Mouse (Mus musculus): ENCODE data around the gene Carmil2. TPM values are rescaled to one million over a fixed set of nuclear protein-coding genes. Genes with fewer than 3 reads are reported as not detected.

Carmil2 gene
- polyA plus RNA-seq, 1 experiment from 2014 or later: 0.58 TPM

GRCm38 (mm10) chr8:105645205-105645604 lies 40.9 kb upstream of the Carmil2 start:
- Histone ChIP-seq H3K4me1 (replicated peaks; ENCODE audit: control insufficient read depth, insufficient read depth) (no peaks in the 10 kb centered on the region), H3K27ac (replicated peaks) (no peak overlapping the region), H3K4me3 (ENCODE audit: low read depth, low read length) (no peak overlapping the region), H3K4me2 (replicated peaks; ENCODE audit: low read depth) (no peak overlapping the region), H3K9me3 (ENCODE audit: control insufficient read depth, low read length) (no peaks in the 10 kb centered on the region), H3K27me3 (ENCODE audit: control insufficient read depth, insufficient read depth, low read length) (no peaks in the 10 kb centered on the region), H3K9ac (ENCODE audit: low read length) (no peak overlapping the region), H3K36me3 (ENCODE audit: control insufficient read depth, insufficient read depth, low read length) (peaks cover 3% of the 10 kb centered on the region; the same call in 1 of the 2 replicates)
- TF ChIP-seq CTCF (IDR thresholded peaks at IDR 0.05; ENCODE audit: low read depth) (no peak), EP300 (optimal IDR thresholded peaks at IDR 0.05) (no peak)
- 100% methylated on average over 1 of the region's 1 CpGs for WGBS
- DNase-seq (ENCODE audit: low spot score) (no peak), ATAC-seq (ENCODE audit: low FRiP score, low TSS enrichment) (no peak)

- Histone ChIP-seq H3K36me3 (ENCODE audit: control insufficient read depth, insufficient read depth, low read length) (peaks cover 2% of the 10 kb centered on the region), H3K9ac (ENCODE audit: low read length) (no peak overlapping the region), H3K27me3 (ENCODE audit: control insufficient read depth, insufficient read depth, low read length) (no peaks in the 10 kb centered on the region), H3K9me3 (ENCODE audit: control insufficient read depth, low read length) (no peaks in the 10 kb centered on the region), H3K4me2 (replicated peaks; ENCODE audit: low read depth) (no peak overlapping the region), H3K4me1 (replicated peaks; ENCODE audit: control insufficient read depth, insufficient read depth) (no peaks in the 10 kb centered on the region), H3K4me3 (ENCODE audit: low read depth, low read length) (no peak overlapping the region), H3K27ac (replicated peaks) (no peak overlapping the region)
- WGBS: 92% methylated on average over 1 of the region's 1 CpGs
- DNase-seq (ENCODE audit: low spot score) (no peak), ATAC-seq (ENCODE audit: low FRiP score, low TSS enrichment) (no peak)
- TF ChIP-seq EP300 (optimal IDR thresholded peaks at IDR 0.05) (no peak), CTCF (IDR thresholded peaks at IDR 0.05; ENCODE audit: low read depth) (no peak)
These were observed 37.1 kb upstream of the Carmil2 start for GRCm38 (mm10) chr8:105648929-105649328.

GRCm38 (mm10) chr8:105657641-105658040 lies 28.4 kb upstream of the Carmil2 start:
- no peak for DNase-seq (ENCODE audit: low spot score)
- H3K9ac ChIP-seq (ENCODE audit: low read length): no peak overlapping the region
- H3K27ac ChIP-seq (replicated peaks): no peak overlapping the region
- ATAC-seq (ENCODE audit: low FRiP score, low TSS enrichment): no peak
- H3K36me3 ChIP-seq (ENCODE audit: control insufficient read depth, insufficient read depth, low read length): peaks cover 2% of the 10 kb centered on the region
- H3K4me3 ChIP-seq (ENCODE audit: low read depth, low read length): no peak overlapping the region
- H3K4me1 ChIP-seq (replicated peaks; ENCODE audit: control insufficient read depth, insufficient read depth): no peaks in the 10 kb centered on the region
- H3K4me2 ChIP-seq (replicated peaks; ENCODE audit: low read depth): no peak overlapping the region
- no peaks in the 10 kb centered on the region for H3K9me3 ChIP-seq (ENCODE audit: control insufficient read depth, low read length)
- no peak for TF ChIP-seq EP300 (optimal IDR thresholded peaks at IDR 0.05)
- TF ChIP-seq CTCF (IDR thresholded peaks at IDR 0.05; ENCODE audit: low read depth): no peak
- H3K27me3 ChIP-seq (ENCODE audit: control insufficient read depth, insufficient read depth, low read length): no peaks in the 10 kb centered on the region

- Histone ChIP-seq H3K27ac (replicated peaks) (no peak overlapping the region), H3K4me2 (replicated peaks; ENCODE audit: low read depth) (no peak overlapping the region), H3K4me3 (ENCODE audit: low read depth, low read length) (no peak overlapping the region), H3K27me3 (ENCODE audit: control insufficient read depth, insufficient read depth, low read length) (no peaks in the 10 kb centered on the region), H3K9me3 (ENCODE audit: control insufficient read depth, low read length) (no peaks in the 10 kb centered on the region), H3K9ac (ENCODE audit: low read length) (no peak overlapping the region), H3K36me3 (ENCODE audit: control insufficient read depth, insufficient read depth, low read length) (peaks cover 12% of the 10 kb centered on the region), H3K4me1 (replicated peaks; ENCODE audit: control insufficient read depth, insufficient read depth) (no peaks in the 10 kb centered on the region)
- no peak for TF ChIP-seq EP300 (optimal IDR thresholded peaks at IDR 0.05)
- peak; percentile 69 for TF ChIP-seq CTCF (IDR thresholded peaks at IDR 0.05; ENCODE audit: low read depth)
- WGBS: 70% methylated on average over 3 of the region's 3 CpGs
- ATAC-seq (ENCODE audit: low FRiP score, low TSS enrichment) (no peak), DNase-seq (ENCODE audit: low spot score) (no peak)
These were observed 24.9 kb upstream of the Carmil2 start for GRCm38 (mm10) chr8:105661167-105661566.

GRCm38 (mm10) chr8:105677891-105678290 lies 8.2 kb upstream of the Carmil2 start:
- ATAC-seq (ENCODE audit: low FRiP score, low TSS enrichment) (no peak), DNase-seq (ENCODE audit: low spot score) (no peak)
- TF ChIP-seq EP300 (optimal IDR thresholded peaks at IDR 0.05): no peak
- TF ChIP-seq CTCF (IDR thresholded peaks at IDR 0.05; ENCODE audit: low read depth): peak; percentile 56

GRCm38 (mm10) chr8:105685325-105685724 lies 749 bp upstream of the Carmil2 start:
- Histone ChIP-seq H3K4me1 (replicated peaks; ENCODE audit: control insufficient read depth, insufficient read depth) (no peaks in the 10 kb centered on the region), H3K4me3 (ENCODE audit: low read depth, low read length) (no peak overlapping the region), H3K9ac (ENCODE audit: low read length) (no peak overlapping the region), H3K9me3 (ENCODE audit: control insufficient read depth, low read length) (no peaks in the 10 kb centered on the region), H3K4me2 (replicated peaks; ENCODE audit: low read depth) (no peak overlapping the region), H3K27ac (replicated peaks) (no peak overlapping the region), H3K36me3 (ENCODE audit: control insufficient read depth, insufficient read depth, low read length) (peaks cover 14% of the 10 kb centered on the region), H3K27me3 (ENCODE audit: control insufficient read depth, insufficient read depth, low read length) (no peaks in the 10 kb centered on the region)
- no peak for ATAC-seq (ENCODE audit: low FRiP score, low TSS enrichment)
- DNase-seq (ENCODE audit: low spot score): no peak
- TF ChIP-seq EP300 (optimal IDR thresholded peaks at IDR 0.05) (no peak), CTCF (IDR thresholded peaks at IDR 0.05; ENCODE audit: low read depth) (no peak)
- WGBS: 79% methylated on average over 7 of the region's 7 CpGs

More at GRCm38 (mm10) chr8:105677891-105678290, 8.2 kb upstream of the Carmil2 start:
- no peaks in the 10 kb centered on the region for H3K27me3 ChIP-seq (ENCODE audit: control insufficient read depth, insufficient read depth, low read length)
- H3K9ac ChIP-seq (ENCODE audit: low read length): no peak overlapping the region
- no peaks in the 10 kb centered on the region for H3K4me1 ChIP-seq (replicated peaks; ENCODE audit: control insufficient read depth, insufficient read depth)
- no peak overlapping the region for H3K4me3 ChIP-seq (ENCODE audit: low read depth, low read length)
- no peak overlapping the region for H3K27ac ChIP-seq (replicated peaks)
- H3K36me3 ChIP-seq (ENCODE audit: control insufficient read depth, insufficient read depth, low read length): peaks cover 31% of the 10 kb centered on the region
- WGBS: 59% methylated on average over 1 of the region's 1 CpGs
- no peak overlapping the region for H3K4me2 ChIP-seq (replicated peaks; ENCODE audit: low read depth)
- no peaks in the 10 kb centered on the region for H3K9me3 ChIP-seq (ENCODE audit: control insufficient read depth, low read length)
